In the genomic region with DNA sequence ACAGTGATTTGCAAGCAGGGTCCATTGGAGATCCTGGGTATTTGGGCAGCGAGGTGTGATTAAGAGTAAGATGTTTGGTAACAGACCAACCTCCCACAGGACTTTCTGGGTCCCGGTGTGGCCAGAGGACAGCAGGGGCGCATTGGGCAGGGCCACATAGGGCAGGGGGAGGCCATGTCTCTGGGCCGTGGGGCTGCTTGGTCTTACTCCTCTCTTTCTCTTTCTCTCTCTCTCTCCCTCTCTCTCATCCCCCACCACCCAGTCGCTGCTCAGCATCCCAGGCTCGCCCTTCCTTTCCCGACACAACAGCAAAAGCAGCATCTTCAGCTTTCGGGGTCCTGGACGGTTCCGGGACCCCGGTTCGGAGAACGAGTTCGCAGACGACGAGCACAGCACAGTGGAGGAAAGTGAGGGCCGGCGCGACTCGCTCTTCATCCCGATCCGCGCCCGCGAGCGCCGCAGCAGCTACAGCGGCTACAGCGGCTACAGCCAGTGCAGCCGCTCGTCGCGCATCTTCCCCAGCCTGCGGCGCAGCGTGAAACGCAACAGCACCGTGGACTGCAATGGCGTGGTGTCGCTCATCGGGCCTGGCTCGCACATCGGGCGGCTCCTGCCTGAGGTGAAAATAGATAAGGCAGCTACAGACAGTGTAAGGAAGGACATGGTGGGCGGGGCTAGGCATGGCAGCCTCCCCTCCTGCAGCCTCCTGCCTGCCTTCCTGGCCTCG, we compare ENCODE assay signal across 8 mouse cellular contexts.
DNase-seq lines count a peak whose midpoint lies in the region; ATAC-seq and TF ChIP-seq lines count a peak whose summit lies in the region.

No protein-coding gene starts in this region.

- peak overlapping the region; percentile 81 for H3K4me2 ChIP-seq in forebrain, embryonic 11.5 days (ENCODE audit: low read depth, low read length, severe bottlenecking)
- peak overlapping the region; percentile 61 for H3K4me2 ChIP-seq in hindbrain, embryonic 16.5 days (ENCODE audit: low read length)
- H3K4me2 ChIP-seq in midbrain, postnatal 0 days (ENCODE audit: low read depth, low read length, poor library complexity, severe bottlenecking): peak overlapping the region; percentile 63

- no peaks in the 10 kb centered on the region for H3K36me3 ChIP-seq in kidney, adult 2 months (ENCODE audit: control insufficient read depth, insufficient read depth, low read length)
- no peaks in the 10 kb centered on the region for H3K36me3 ChIP-seq in forebrain, embryonic 11.5 days (ENCODE audit: control insufficient read depth, insufficient read depth, low read length)
- 0 out of 2 replicates have a peak, but pooled peaks cover 3% of the 10 kb centered on the region for H3K36me3 ChIP-seq in hindbrain, embryonic 16.5 days (ENCODE audit: control insufficient read depth, insufficient read depth, low read length)
- H3K36me3 ChIP-seq in liver, adult 2 months (ENCODE audit: control insufficient read depth, insufficient read depth, low read length): no peaks in the 10 kb centered on the region
- H3K36me3 ChIP-seq in midbrain, postnatal 0 days (ENCODE audit: insufficient read depth, low read length): peaks cover 5% of the 10 kb centered on the region; the same call in 1 of the 2 replicates

- no peak for TF ChIP-seq POLR2A in kidney, adult 2 months (IDR thresholded peaks at IDR 0.05; ENCODE audit: low read depth, low read length)
- TF ChIP-seq POLR2A in liver, adult 2 months (IDR thresholded peaks at IDR 0.05; ENCODE audit: extremely low read depth, insufficient read depth, low read length): no peak

- H3K27ac ChIP-seq in kidney, adult 2 months (ENCODE audit: insufficient read depth, low read depth, low read length): no peak overlapping the region
- no peak overlapping the region for H3K27ac ChIP-seq in forebrain, embryonic 11.5 days (ENCODE audit: low read depth, low read length)
- H3K27ac ChIP-seq in hindbrain, embryonic 16.5 days (ENCODE audit: low read depth, low read length): peak overlapping the region; percentile 61
- no peak overlapping the region for H3K27ac ChIP-seq in liver, adult 2 months (replicated peaks; ENCODE audit: insufficient read depth, low read depth, low read length)
- peak overlapping the region; percentile 67 for H3K27ac ChIP-seq in midbrain, postnatal 0 days (ENCODE audit: low read depth, low read length)

- no peaks in the 10 kb centered on the region for H3K4me1 ChIP-seq in kidney, adult 2 months (ENCODE audit: control insufficient read depth, insufficient read depth, low read length)
- peaks cover 5% of the 10 kb centered on the region; the same call in 1 of the 2 replicates for H3K4me1 ChIP-seq in forebrain, embryonic 11.5 days (replicated peaks; ENCODE audit: control insufficient read depth, insufficient read depth, low read length)
- H3K4me1 ChIP-seq in hindbrain, embryonic 16.5 days (ENCODE audit: control insufficient read depth, insufficient read depth, low read depth, low read length): peaks cover 12% of the 10 kb centered on the region
- H3K4me1 ChIP-seq in liver, adult 2 months (ENCODE audit: control insufficient read depth, insufficient read depth, low read length): no peaks in the 10 kb centered on the region
- H3K4me1 ChIP-seq in midbrain, postnatal 0 days (ENCODE audit: insufficient read depth, low read length): no peaks in the 10 kb centered on the region

- TF ChIP-seq CTCF in kidney, adult 2 months (conservative IDR thresholded peaks at IDR 0.05; ENCODE audit: insufficient read depth, insufficient read length, low read depth, low read length): peak; percentile 17; the same call in 1 of the 2 replicates
- no peak for TF ChIP-seq CTCF in liver, adult 2 months (IDR thresholded peaks at IDR 0.05; ENCODE audit: low read depth, low read length)
- peak; percentile 62 for TF ChIP-seq CTCF in midbrain, postnatal 0 days (IDR thresholded peaks at IDR 0.05)

- H3K4me3 ChIP-seq in kidney, adult 2 months (ENCODE audit: insufficient read depth, low read depth, low read length): peak overlapping the region; percentile 60
- H3K4me3 ChIP-seq in forebrain, embryonic 11.5 days (ENCODE audit: low read depth, low read length): peak overlapping the region; percentile 52
- H3K4me3 ChIP-seq in hindbrain, embryonic 16.5 days (ENCODE audit: low read length): peak overlapping the region; percentile 43
- H3K4me3 ChIP-seq in liver, adult 2 months (ENCODE audit: insufficient read depth, low read depth, low read length): peak overlapping the region; percentile 44; the same call in 1 of the 2 replicates
- H3K4me3 ChIP-seq in midbrain, postnatal 0 days (ENCODE audit: low read depth, low read length): peak overlapping the region; percentile 36

- ATAC-seq in forebrain, embryonic 11.5 days (replicated peaks; ENCODE audit: low FRiP score): peak; percentile 90
- ATAC-seq in hindbrain, embryonic 16.5 days: peak; percentile 95
- ATAC-seq in midbrain, postnatal 0 days (ENCODE audit: low FRiP score): peak; percentile 86

- no peaks in the 10 kb centered on the region for H3K79me2 ChIP-seq in liver, adult 2 months (ENCODE audit: control insufficient read depth, insufficient read depth, low read length)

- H3K27me3 ChIP-seq in kidney, adult 2 months (replicated peaks; ENCODE audit: control insufficient read depth, insufficient read depth, low read length): peaks cover 1% of the 10 kb centered on the region; the same call in 1 of the 2 replicates
- H3K27me3 ChIP-seq in forebrain, embryonic 11.5 days (ENCODE audit: control insufficient read depth, insufficient read depth, low read length): no peaks in the 10 kb centered on the region
- no peaks in the 10 kb centered on the region for H3K27me3 ChIP-seq in hindbrain, embryonic 16.5 days (replicated peaks; ENCODE audit: control insufficient read depth, insufficient read depth, low read length)
- peaks cover 8% of the 10 kb centered on the region for H3K27me3 ChIP-seq in liver, adult 2 months (ENCODE audit: control insufficient read depth, insufficient read depth, low read length)
- no peaks in the 10 kb centered on the region for H3K27me3 ChIP-seq in midbrain, postnatal 0 days (ENCODE audit: insufficient read depth, low read length)

- H3K9ac ChIP-seq in forebrain, embryonic 11.5 days (ENCODE audit: low read length): peak overlapping the region; percentile 77
- H3K9ac ChIP-seq in hindbrain, embryonic 16.5 days (ENCODE audit: low read depth, low read length): peak overlapping the region; percentile 63
- no peak overlapping the region for H3K9ac ChIP-seq in liver, adult 2 months (ENCODE audit: low read depth, low read length)
- H3K9ac ChIP-seq in midbrain, postnatal 0 days (replicated peaks; ENCODE audit: low read length, poor library complexity, severe bottlenecking): peak overlapping the region; percentile 61

- 1% methylated on average over 46 of the region's 46 CpGs for WGBS in kidney, adult 2 months
- 0% methylated on average over 46 of the region's 46 CpGs for WGBS in forebrain, embryonic 11.5 days
- under 1% methylated on average over 45 of the region's 46 CpGs for WGBS in hindbrain, embryonic 16.5 days
- WGBS in liver, adult 2 months: 2% methylated on average over 46 of the region's 46 CpGs
- WGBS in midbrain, postnatal 0 days: 2% methylated on average over 45 of the region's 46 CpGs

- DNase-seq in kidney, adult 2 months: peak; percentile 9
- no peak for DNase-seq in kidney, adult 11 months
- DNase-seq in adrenal gland, adult 2 months: peak; percentile 64
- DNase-seq in forebrain, embryonic 11.5 days (ENCODE audit: low spot score): peak; percentile 84
- DNase-seq in liver, adult 2 months (ENCODE audit: extremely low read depth, low read depth, low spot score): no peak
- peak; percentile 77 for DNase-seq in midbrain, postnatal 0 days (ENCODE audit: low spot score)
- DNase-seq in thymus, postnatal 14 days: peak; percentile 15

- no peaks in the 10 kb centered on the region for H3K9me3 ChIP-seq in forebrain, embryonic 11.5 days (ENCODE audit: control insufficient read depth, low read length)
- H3K9me3 ChIP-seq in hindbrain, embryonic 16.5 days (ENCODE audit: control insufficient read depth, low read length): no peaks in the 10 kb centered on the region
- H3K9me3 ChIP-seq in midbrain, postnatal 0 days (ENCODE audit: low read length): no peaks in the 10 kb centered on the region

Comparison
In these comparisons a context has a peak if more than half of its experiments do, and no peak if none do; other contexts are left out.
1. DNase-seq: peak in kidney, adult 2 months (single experiment), adrenal gland, adult 2 months (single experiment), forebrain, embryonic 11.5 days (single experiment), midbrain, postnatal 0 days (single experiment) and thymus, postnatal 14 days (single experiment); none in kidney, adult 11 months (single experiment) and liver, adult 2 months (single experiment).
2. H3K27ac ChIP-seq: peak in hindbrain, embryonic 16.5 days (single experiment) and midbrain, postnatal 0 days (single experiment); none in kidney, adult 2 months (single experiment), forebrain, embryonic 11.5 days (single experiment) and liver, adult 2 months (single experiment).
3. Peak in every context shown above with its lines, with median percentiles within 50 percentile points of each other: H3K4me3 ChIP-seq, ATAC-seq and H3K4me2 ChIP-seq.